Mouse (Mus musculus) ES-E14 (cell line): ENCODE results near the gene Ccdc57.

Source experiments
- HCFC1 ChIP-seq: IDR thresholded peaks from 2 replicates; pipeline ENCODE4 v1.6.1; 2012; ENCODE audit warnings: low read length, inconsistent platforms, borderline replicate concordance; ENCODE audit not compliant: insufficient read depth
- MAFK ChIP-seq: IDR thresholded peaks from 2 replicates; pipeline ENCODE4 v1.6.1; 2014; ENCODE audit warnings: mild to moderate bottlenecking, low read depth, low read length, inconsistent platforms; ENCODE audit not compliant: insufficient read depth
- ZNF384 ChIP-seq: IDR thresholded peaks from 2 replicates; pipeline ENCODE4 v1.6.1; 2012; ENCODE audit warnings: low read depth, low read length, inconsistent platforms

DNA sequence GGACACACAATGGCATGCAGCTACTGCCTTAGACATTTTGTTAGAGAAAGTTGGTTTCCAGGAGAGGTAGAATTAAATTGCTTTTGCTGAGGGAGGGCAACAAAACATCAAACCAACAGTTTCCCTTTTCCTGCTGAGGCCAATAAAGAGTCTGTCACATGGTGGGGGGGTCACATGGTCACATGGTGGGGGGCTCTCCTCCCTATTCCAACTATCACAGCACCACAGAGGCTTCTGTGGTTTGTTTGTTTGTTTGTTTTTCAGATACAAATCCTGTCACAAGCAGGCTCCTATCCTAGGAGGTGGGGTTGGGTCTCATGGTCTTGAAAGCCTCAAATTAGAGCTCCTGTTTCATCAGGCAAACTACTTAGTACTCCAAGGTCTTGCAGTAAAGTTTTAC is 49.8 kb upstream of the Ccdc57 start:
- no peak for TF ChIP-seq ZNF384
- no peak for TF ChIP-seq HCFC1
- no peak for TF ChIP-seq MAFK
